Mouse (Mus musculus) layer of hippocampus, adult 9-10 months (tissue): Measurements from ENCODE around the gene Gabrr1.
"Not testable (repeated sequence)": the region's sequence is repeated elsewhere in the genome, so short reads cannot be mapped to it uniquely, and the experiment has no call there.

Experiments
- DNase-seq: peaks from one replicate; pipeline ENCODE4 v3.0.0; 2022; ENCODE audit warnings: low spot score

The Gabrr1 gene

GRCm38 (mm10) chr4:33132221-33132620 is at the start of gene Gabrr1:
Gabrr1 (plus strand) TSS chr4:33132521.
- DNase-seq = no peak

- DNase-seq = no peak
Measured at GRCm38 (mm10) chr4:33099118-33099694, 33.1 kb upstream of the Gabrr1 start.

- no peak for DNase-seq
Measured at GRCm38 (mm10) chr4:33109720-33110458, 22.4 kb upstream of the Gabrr1 start.

- no peak for DNase-seq
Measured at GRCm38 (mm10) chr4:33110845-33111244, 21.5 kb upstream of the Gabrr1 start.

GRCm38 (mm10) chr4:33111358-33111757 is 21.0 kb upstream of the Gabrr1 start:
- DNase-seq = no peak

- not testable (repeated sequence) for DNase-seq
Measured at GRCm38 (mm10) chr4:33112866-33113265, 19.5 kb upstream of the Gabrr1 start.

GRCm38 (mm10) chr4:33119118-33119517 is 13.2 kb upstream of the Gabrr1 start:
- peak; percentile 90 for DNase-seq

GRCm38 (mm10) chr4:33124493-33124892 is 7.8 kb upstream of the Gabrr1 start:
- peak; percentile 29 for DNase-seq

GRCm38 (mm10) chr4:33125409-33126084 is 6.8 kb upstream of the Gabrr1 start:
- no peak for DNase-seq

- DNase-seq = no peak
Measured at GRCm38 (mm10) chr4:33146679-33147291, 14.5 kb downstream of the Gabrr1 start.

- DNase-seq = no peak
Measured at GRCm38 (mm10) chr4:33147825-33148224, 15.5 kb downstream of the Gabrr1 start.

- DNase-seq = no peak
Measured at GRCm38 (mm10) chr4:33149150-33149549, 16.8 kb downstream of the Gabrr1 start.

GRCm38 (mm10) chr4:33152087-33153038 is 20.0 kb downstream of the Gabrr1 start:
- no peak for DNase-seq

GRCm38 (mm10) chr4:33183477-33183876 is 51.2 kb downstream of the Gabrr1 start:
- DNase-seq = no peak

- DNase-seq = no peak
Measured at GRCm38 (mm10) chr4:33188164-33188563, 55.8 kb downstream of the Gabrr1 start.

GRCm38 (mm10) chr4:33188781-33189734 is 56.7 kb downstream of the Gabrr1 start:
- peak; percentile 60 for DNase-seq

- DNase-seq = no peak
Measured at GRCm38 (mm10) chr4:33189735-33190036, 57.4 kb downstream of the Gabrr1 start, which contains the start of gene Pm20d2. Pm20d2 (minus strand) TSS chr4:33189737.

- no peak for DNase-seq
Measured at GRCm38 (mm10) chr4:33198117-33198516, 65.8 kb downstream of the Gabrr1 start.

GRCm38 (mm10) chr4:33204682-33205081 is 72.4 kb downstream of the Gabrr1 start:
- no peak for DNase-seq

- DNase-seq = no peak
Measured at GRCm38 (mm10) chr4:33207551-33207950, 75.2 kb downstream of the Gabrr1 start.
